Mouse (Mus musculus): ENCODE data around the gene Mrpl54. TPM values are rescaled to one million over a fixed set of nuclear protein-coding genes. Genes with fewer than 3 reads are reported as not detected.

Mrpl54 gene
- total and polyA plus RNA-seq, 3 experiments, result 137 to 421 (median 157) TPM

- no peak for DNase-seq (ENCODE audit: low read depth, low spot score)
- no peak overlapping the region for H3K4me3 ChIP-seq (ENCODE audit: control insufficient read depth in 1 of 2, insufficient read depth in 1 of 2, low read depth in 2 of 2, low read length in 2 of 2)
- H3K4me1 ChIP-seq (ENCODE audit: control insufficient read depth in 1 of 2, insufficient read depth in 2 of 2, low read length in 2 of 2), result no peaks in the 10 kb centered on the region
- no peaks in the 10 kb centered on the region for H3K9me3 ChIP-seq (replicated peaks; ENCODE audit: insufficient read depth, low read length)
- peaks cover 22% of the 10 kb centered on the region for H3K79me2 ChIP-seq (ENCODE audit: control insufficient read depth, insufficient read depth, low read length, poor library complexity)
- H3K9ac ChIP-seq (ENCODE audit: control insufficient read depth, low read depth, low read length, poor library complexity, severe bottlenecking), result no peak overlapping the region
- H3K36me3 ChIP-seq (ENCODE audit: control insufficient read depth in 1 of 2, insufficient read depth in 2 of 2, low read length in 2 of 2), result peaks cover 0 to 2% of the 10 kb centered on the region in 2 experiments; a peak in 1 of 4 replicates
- H3K27ac ChIP-seq (ENCODE audit: control insufficient read depth, low read depth, low read length), result no peak overlapping the region
- no peaks in the 10 kb centered on the region for H3K27me3 ChIP-seq (ENCODE audit: control insufficient read depth in 1 of 2, insufficient read depth in 2 of 2, low read length in 2 of 2)
- TF ChIP-seq MYC (IDR thresholded peaks at IDR 0.05; ENCODE audit: low read depth, low read length) (no peak), TAL1 (IDR thresholded peaks at IDR 0.05; ENCODE audit: low read length) (no peak), GABPA (IDR thresholded peaks at IDR 0.05; ENCODE audit: low read depth, low read length) (no peak), NELFE (IDR thresholded peaks at IDR 0.05; ENCODE audit: low read depth, low read length) (no peak), MAZ (IDR thresholded peaks at IDR 0.05; ENCODE audit: low read depth, low read length) (no peak), ZMIZ1 (IDR thresholded peaks at IDR 0.05; ENCODE audit: low read depth, low read length) (no peak), MEF2A (IDR thresholded peaks at IDR 0.05; ENCODE audit: extremely low read depth, insufficient replicate concordance, low read depth, low read length, poor library complexity, severe bottlenecking) (no peak), MAX (IDR thresholded peaks at IDR 0.05; ENCODE audit: low read length) (no peak), POLR2AphosphoS5 (IDR thresholded peaks at IDR 0.05; ENCODE audit: borderline replicate concordance, low read depth, low read length) (no peak)
Observed at GRCm38 (mm10) chr10:81303761-81304160, 37.0 kb upstream of the Mrpl54 start.

- Histone ChIP-seq H3K27me3 (ENCODE audit: control insufficient read depth in 1 of 2, insufficient read depth in 2 of 2, low read length in 2 of 2) (no peaks in the 10 kb centered on the region), H3K9me3 (replicated peaks; ENCODE audit: insufficient read depth, low read length) (no peaks in the 10 kb centered on the region), H3K79me2 (ENCODE audit: control insufficient read depth, insufficient read depth, low read length, poor library complexity) (peaks cover 27% of the 10 kb centered on the region), H3K4me1 (ENCODE audit: control insufficient read depth in 1 of 2, insufficient read depth in 2 of 2, low read length in 2 of 2) (peaks cover 0 to 3% of the 10 kb centered on the region in 2 experiments; a peak in 1 of 4 replicates), H3K36me3 (ENCODE audit: control insufficient read depth in 1 of 2, insufficient read depth in 2 of 2, low read length in 2 of 2) (peaks cover 0 to 2% of the 10 kb centered on the region in 2 experiments; a peak in 1 of 4 replicates), H3K27ac (ENCODE audit: control insufficient read depth, low read depth, low read length) (no peak overlapping the region), H3K4me3 (ENCODE audit: control insufficient read depth in 1 of 2, insufficient read depth in 1 of 2, low read depth in 2 of 2, low read length in 2 of 2) (no peak overlapping the region), H3K9ac (ENCODE audit: control insufficient read depth, low read depth, low read length, poor library complexity, severe bottlenecking) (no peak overlapping the region)
- TF ChIP-seq ZKSCAN1 (IDR thresholded peaks at IDR 0.05; ENCODE audit: low read depth, low read length), result no peak
- no peak for TF ChIP-seq POLR2A (IDR thresholded peaks at IDR 0.05; ENCODE audit: control insufficient read depth in 1 of 2, insufficient read depth in 1 of 2, low read depth in 1 of 2, low read length in 2 of 2, poor library complexity in 1 of 2)
- TF ChIP-seq POLR2AphosphoS2 (IDR thresholded peaks at IDR 0.05; ENCODE audit: low read length), result no peak
- no peak for TF ChIP-seq MAFK (IDR thresholded peaks at IDR 0.05; ENCODE audit: borderline replicate concordance, low read depth, low read length)
- no peak for TF ChIP-seq NRF1 (IDR thresholded peaks at IDR 0.05; ENCODE audit: insufficient read depth, low read depth, low read length, poor library complexity, severe bottlenecking)
- no peak for TF ChIP-seq E2F4 (IDR thresholded peaks at IDR 0.05; ENCODE audit: borderline replicate concordance, low read depth, low read length)
- TF ChIP-seq HCFC1 (IDR thresholded peaks at IDR 0.05; ENCODE audit: low read depth, low read length), result no peak
- no peak for TF ChIP-seq MYC (IDR thresholded peaks at IDR 0.05; ENCODE audit: low read depth, low read length)
- no peak for TF ChIP-seq UBTF (IDR thresholded peaks at IDR 0.05; ENCODE audit: borderline replicate concordance, insufficient read depth, low read depth, low read length)
- no peak for TF ChIP-seq SMC3 (IDR thresholded peaks at IDR 0.05; ENCODE audit: low read depth, low read length)
- no peak for TF ChIP-seq ZC3H11A (IDR thresholded peaks at IDR 0.05; ENCODE audit: low read depth, low read length)
- TF ChIP-seq MAZ (IDR thresholded peaks at IDR 0.05; ENCODE audit: low read depth, low read length), result no peak
- no peak for TF ChIP-seq NELFE (IDR thresholded peaks at IDR 0.05; ENCODE audit: low read depth, low read length)
- no peak for TF ChIP-seq CHD1 (IDR thresholded peaks at IDR 0.05; ENCODE audit: low read depth, low read length)
- TF ChIP-seq KAT2A (conservative IDR thresholded peaks at IDR 0.05; ENCODE audit: low read depth, low read length), result no peak
- no peak for TF ChIP-seq GABPA (IDR thresholded peaks at IDR 0.05; ENCODE audit: low read depth, low read length)
- TF ChIP-seq MXI1 (IDR thresholded peaks at IDR 0.05; ENCODE audit: low read depth, low read length), result no peak
- no peak for TF ChIP-seq MAX (IDR thresholded peaks at IDR 0.05; ENCODE audit: low read length)
- TF ChIP-seq TBP (IDR thresholded peaks at IDR 0.05; ENCODE audit: low read depth, low read length), result no peak
- no peak for DNase-seq (ENCODE audit: low read depth, low spot score)
Observed at GRCm38 (mm10) chr10:81303258-81303657, 36.5 kb upstream of the Mrpl54 start.

Measured in MEL (cell line).